Mouse (Mus musculus) CH12F3 (cell line): ENCODE data around the gene Tfg.

ENCODE experiments used
- in situ Hi-C: fragments of 300-500 bp; cut with MboI; formaldehyde crosslinking; loops from 2 replicates; pipeline ENCODE4 v1.14.3; 2020; ENCODE audit warnings: low sequenced_read_pairs

Gene Tfg

GRCm38 (mm10) chr16:56645251-56645650 lies 72.0 kb downstream of the Tfg start:
- in situ Hi-C loops: no loop called here
